Mouse (Mus musculus) CH12.LX (cell line): Measurements from ENCODE around the gene Gm37240.

Source experiments
- CTCF ChIP-seq, 2 experiments: IDR thresholded peaks in 1 of 2; conservative IDR thresholded peaks in 1 of 2; 2 replicates each; pipeline ENCODE4 v1.5.1; 2011 to 2012; ENCODE audit warnings: low read depth in 2 of 2, low read length in 2 of 2, improper control_type of control experiment in 1 of 2, inconsistent platforms in 1 of 2, mild to moderate bottlenecking in 1 of 2, moderate library complexity in 1 of 2
- EP300 ChIP-seq: IDR thresholded peaks from 2 replicates; pipeline ENCODE4 v1.6.1; 2011; ENCODE audit warnings: low read length, improper control_type of control experiment
- KAT2A ChIP-seq: IDR thresholded peaks from 2 replicates; pipeline ENCODE4 v1.6.1; 2012; ENCODE audit warnings: low read length, improper control_type of control experiment, inconsistent platforms; ENCODE audit not compliant: insufficient replicate concordance
- MAX ChIP-seq: IDR thresholded peaks from 2 replicates; pipeline ENCODE4 v1.6.1; 2011; ENCODE audit warnings: low read length, improper control_type of control experiment
- POLR2A ChIP-seq: IDR thresholded peaks from 2 replicates; pipeline ENCODE4 v1.6.1; 2011; ENCODE audit warnings: low read depth, mild to moderate bottlenecking, improper control_type of control experiment, low read length
- USF1 ChIP-seq: IDR thresholded peaks from 2 replicates; pipeline ENCODE4 v1.6.1; 2014; ENCODE audit warnings: low read depth, mild to moderate bottlenecking, inconsistent platforms, low read length, improper control_type of control experiment

DNA sequence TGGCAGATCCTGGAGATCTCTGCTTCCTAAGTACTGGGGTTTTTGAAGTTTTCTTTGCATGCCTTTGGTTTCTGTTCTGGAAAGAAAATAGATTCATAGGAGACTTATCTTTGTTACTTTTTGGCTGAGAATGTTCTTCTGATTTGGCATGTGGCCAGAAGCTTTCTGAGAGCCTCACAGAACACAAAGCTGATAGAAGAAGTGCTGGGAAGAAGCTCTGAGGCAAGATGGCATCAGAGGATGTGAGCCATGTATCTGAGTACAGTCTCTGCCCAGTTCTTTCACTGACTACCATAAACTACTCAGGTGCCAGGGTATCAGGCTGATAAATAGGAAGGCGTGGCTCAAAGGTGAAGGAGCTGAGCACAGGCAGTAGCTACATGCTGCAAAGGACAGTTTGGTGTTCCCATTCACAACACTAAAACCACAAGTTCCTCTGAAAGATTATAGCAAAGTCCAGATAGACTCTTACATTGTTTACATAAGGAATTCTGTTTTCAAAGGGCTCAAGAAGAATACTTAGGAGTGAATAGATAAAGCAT, 1019.8 kb downstream of the Gm37240 start:
- no peak for TF ChIP-seq CTCF (conservative IDR thresholded peaks at IDR 0.05 in 1 of 2, IDR thresholded peaks at IDR 0.05 in 1 of 2; ENCODE audit: low read depth in 2 of 2, low read length in 2 of 2)
- TF ChIP-seq MAX = no peak
- TF ChIP-seq KAT2A = no peak
- TF ChIP-seq EP300 = no peak
- no peak for TF ChIP-seq USF1
- no peak for TF ChIP-seq POLR2A
